Mouse (Mus musculus): ENCODE measurements at regions not wholly inside any gene's neighbourhood (a gene's known extent, or its start where the extent isn't known, plus 50 kb on each side); places are given as distances from the start of the nearest gene placed in this dataset.

DNA sequence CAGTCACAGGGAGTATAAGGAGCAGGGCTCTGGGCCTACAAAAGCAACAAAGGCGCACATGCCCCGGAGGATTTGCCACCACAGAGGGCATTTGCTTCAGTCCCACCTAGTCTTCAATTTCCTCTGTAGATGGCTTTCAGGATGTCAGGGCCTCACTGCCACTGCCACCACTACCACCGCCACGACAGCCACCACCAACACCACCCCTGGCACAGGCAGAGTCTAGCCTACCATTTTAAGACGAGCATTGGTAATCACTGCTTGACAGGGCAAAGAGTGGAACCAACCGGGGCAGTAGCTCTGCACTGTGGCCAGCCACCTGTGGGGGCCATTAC is 132.3 kb upstream of the Zfp703 start:
- DNase-seq (ENCODE audit: low spot score in 2 of 2) = no peak

DNA sequence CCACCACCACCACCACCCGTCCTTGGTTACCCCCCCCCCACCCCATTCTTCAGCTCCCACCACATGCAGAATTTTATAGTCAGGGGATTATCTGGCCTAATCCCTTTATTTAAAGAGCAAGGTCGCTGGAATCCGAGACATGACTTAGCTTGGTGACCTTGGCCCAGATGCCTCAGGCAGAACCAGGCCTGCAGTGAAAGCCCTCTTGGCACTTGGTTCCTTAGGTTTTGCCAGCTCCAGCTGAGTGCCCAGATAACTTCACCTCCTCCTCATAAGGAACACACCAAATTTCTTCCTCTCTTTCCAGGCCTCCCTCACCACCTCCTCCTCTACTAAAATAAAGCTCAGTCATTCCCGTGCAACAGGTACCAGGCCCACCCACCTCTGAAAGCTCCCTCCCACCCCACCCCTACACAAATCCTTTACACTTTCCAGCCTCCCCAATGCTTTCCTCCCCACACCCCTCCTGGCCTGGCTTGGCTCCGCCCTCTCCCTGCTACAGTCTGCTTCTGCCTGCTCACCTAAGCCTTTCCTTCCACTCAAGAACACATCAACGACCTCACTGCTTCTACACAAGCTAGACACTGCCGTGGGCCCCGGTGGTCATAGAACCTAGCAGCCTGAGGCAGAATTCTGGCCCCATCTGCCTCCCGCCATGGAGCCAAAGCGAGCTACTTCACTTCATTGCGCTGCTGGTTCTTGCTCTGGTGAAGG is 131.5 kb upstream of the Zfp703 start:
- DNase-seq (ENCODE audit: low spot score in 2 of 2) = no peak

DNA sequence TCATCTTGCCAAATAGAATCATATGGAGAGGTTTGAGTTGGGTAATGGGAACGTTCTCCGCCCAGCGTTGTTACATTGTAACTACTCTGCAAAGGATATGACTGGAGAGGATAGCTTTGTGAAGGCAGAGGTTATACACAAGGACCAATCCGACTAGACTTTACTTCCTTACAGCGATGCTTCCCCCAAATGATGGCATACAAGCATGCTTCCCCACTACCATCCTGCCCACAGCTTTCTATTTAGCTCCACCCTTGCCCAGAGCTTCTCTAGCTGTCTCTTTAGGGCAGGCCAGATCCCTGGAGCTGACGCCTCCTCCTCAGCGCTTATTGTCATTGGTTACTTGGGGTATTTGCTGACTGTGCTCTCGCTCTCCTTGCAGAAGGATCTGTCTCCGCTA is 130.1 kb upstream of the Zfp703 start:
- DNase-seq (ENCODE audit: low spot score in 2 of 2) = no peak

DNA sequence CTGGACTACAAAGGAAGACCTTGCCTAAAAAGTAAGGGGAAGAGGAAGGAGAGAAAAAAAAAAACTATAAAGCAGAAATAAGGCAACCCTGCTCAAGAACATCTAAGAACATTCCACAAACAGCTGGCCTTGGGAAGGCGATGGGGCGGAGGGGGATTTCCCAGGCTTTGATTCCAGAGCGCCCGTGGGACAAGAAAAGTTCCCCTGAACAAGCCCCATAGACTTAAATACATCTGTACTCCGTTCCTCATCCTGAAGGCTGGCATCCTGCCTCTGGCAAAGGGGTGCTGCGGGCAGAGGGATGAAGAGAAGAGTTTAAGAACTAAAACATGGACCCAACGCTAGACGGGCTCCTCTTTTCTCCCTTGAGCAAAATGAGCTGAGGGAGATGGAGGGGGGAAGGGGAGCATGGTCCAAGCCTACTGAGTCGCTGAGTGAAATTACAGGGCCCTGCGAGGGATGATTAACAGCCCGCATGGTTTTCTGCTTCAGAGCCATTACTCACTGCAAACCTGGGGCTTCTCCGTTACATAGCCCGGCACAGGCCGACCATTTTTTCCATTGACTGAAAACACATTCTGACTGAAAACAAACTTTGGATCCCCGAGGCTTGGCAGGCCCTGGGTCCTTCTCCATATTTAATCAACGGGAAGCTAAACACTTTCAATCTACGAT is 128.9 kb upstream of the Zfp703 start:
- DNase-seq (ENCODE audit: low spot score in 2 of 2) = no peak

DNA sequence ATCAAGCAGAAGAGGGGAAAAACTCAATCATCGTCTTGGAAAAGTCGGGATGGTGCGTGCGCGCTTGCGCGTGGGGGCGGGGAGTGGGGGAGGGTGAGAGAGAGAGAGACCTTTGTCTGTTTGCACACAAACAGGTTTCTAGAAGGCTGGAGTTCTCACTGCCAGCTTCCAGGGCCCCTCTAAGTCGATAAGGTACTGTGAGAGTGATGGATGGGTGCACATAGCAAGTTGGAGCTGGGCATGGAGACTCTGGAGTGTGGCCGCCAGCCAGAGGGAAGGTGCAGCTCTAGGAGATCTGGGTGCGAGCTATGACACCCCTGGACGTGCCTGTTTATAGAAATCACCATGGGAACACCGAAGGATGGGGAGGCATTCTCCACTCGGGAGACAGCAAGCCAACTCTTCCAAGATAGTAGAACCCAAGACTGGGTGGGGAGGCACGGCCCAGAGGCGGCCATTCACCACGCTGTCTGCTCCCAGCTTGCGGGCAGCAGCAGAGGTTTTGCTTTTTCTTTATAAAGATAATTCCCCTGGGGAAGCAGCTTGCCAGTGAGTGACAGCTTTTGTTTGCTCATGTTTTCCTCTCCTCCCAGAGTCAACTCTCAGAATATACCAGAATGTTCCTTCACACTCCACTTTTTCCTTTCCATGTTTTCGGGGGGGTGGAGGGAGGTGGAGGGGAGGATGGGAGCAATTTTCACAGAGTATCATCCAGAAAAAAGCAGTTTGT is 128.0 kb upstream of the Zfp703 start:
- DNase-seq (ENCODE audit: low spot score in 2 of 2) = no peak

DNA sequence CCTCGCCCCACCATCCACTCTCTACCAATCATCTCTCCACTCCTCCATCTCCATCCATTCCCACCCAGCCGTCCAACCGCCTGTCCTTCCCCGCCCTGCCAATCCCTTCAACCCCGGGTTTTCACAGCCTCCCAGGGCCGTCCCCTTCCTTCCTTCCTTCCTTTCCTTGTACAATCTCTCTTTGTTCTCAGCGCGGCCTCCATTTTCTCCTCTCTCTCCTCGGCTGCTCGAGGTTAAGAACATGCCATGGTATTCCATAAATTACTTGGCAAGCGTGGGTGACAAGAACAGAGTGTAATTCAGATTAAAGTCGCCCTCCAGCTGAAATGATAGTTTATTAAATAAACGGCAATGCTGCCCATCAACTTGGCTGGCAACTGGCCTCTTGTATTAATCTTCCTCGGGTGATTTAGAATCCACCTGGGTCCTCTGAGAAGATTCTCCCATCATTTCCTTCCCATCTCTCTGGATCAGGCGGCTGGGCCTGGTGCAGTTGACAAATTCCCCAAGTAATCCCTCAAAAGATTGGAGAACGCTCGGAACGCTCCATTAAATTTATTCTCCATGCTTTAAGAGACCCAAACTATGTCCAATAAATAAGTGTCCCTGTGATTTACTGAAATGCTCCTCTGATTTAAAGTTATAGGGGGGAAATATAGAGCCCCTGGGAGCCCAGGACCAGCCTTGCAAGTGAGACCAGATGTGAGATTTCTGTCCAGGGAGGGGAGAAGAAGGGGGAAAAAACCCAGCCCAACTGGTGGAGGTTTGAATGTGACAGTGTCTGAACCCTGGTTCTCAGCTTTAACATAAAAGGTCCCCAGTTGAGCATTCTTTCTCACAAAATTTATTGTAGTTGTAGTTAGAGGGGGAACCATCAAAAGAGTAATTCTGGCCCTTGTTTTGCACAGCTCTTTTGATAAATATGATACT is 125.0 kb upstream of the Zfp703 start:
- DNase-seq (ENCODE audit: low spot score in 2 of 2) = no peak

DNA sequence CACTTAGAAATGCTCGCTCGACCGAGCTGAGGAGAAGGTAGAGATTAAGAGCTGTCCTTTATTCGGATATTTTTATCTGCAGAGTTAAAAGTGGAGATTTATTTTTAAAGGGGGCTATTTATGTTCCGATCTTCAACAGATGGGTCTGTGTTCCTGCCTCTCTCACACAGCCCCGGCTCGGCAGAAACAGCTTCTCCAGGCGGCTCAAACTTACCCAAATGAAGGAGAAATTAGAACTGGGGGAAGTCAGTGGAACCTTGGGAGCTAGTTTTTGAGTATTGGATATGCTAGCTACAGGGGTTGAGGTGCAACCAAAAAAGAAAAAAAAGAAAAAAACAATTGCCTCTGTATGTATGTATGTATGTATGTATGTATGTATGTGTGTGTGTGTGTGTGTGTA is 124.2 kb upstream of the Zfp703 start:
- DNase-seq (ENCODE audit: low spot score in 2 of 2) = no peak

DNA sequence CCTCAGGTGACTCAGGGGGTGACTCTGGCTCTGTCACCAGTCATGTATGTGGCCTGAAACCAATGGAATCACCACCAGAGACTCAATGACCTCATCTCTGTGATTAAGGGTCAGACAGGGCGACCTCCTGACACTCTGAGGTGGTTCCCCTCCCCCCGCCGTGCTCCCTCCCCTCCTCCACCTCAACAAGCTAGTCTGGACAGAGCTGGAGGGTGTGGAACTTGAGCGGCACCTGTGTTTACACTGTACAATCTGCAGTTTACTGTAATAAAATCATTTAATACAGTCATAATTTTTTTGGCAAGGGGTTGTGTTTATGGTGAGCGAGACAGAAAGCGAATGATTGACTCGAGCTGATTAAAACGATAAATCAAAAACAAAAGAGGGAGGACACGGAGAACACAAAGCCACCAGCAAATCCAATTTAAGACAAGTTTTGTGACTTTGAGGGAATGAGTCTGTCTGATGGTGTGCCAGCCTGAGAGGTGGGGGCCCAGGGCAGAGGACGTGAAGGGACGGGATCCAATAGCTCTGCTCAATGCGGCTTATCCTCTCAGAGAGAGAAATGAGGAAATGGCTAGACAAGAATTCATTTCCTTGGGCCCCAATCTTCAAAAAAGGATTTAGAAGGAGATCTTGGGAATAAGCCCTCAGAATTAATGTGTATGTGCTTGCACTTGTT is 122.4 kb upstream of the Zfp703 start:
- DNase-seq (ENCODE audit: low spot score in 2 of 2) = no peak

DNA sequence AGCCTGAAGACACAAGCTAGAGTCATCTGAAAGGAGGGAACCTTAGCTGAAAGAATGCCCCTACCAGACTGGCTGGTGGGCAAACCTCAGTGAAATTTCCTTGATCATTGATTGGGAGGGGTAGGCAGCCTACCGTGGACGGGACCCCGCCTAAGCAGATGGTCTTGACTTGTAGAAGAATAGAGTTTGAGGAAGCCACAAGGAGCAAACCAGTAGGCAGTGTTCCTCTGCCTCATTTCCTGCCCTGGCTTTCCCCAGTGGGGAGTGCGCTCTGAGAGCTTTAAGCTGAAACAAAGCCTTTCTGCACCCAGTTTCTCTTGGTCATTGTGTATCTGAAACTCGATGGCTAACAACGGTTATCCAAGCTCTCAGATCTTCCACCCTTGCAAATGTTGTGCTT is 121.9 kb upstream of the Zfp703 start:
- DNase-seq (ENCODE audit: low spot score in 2 of 2) = no peak

DNA sequence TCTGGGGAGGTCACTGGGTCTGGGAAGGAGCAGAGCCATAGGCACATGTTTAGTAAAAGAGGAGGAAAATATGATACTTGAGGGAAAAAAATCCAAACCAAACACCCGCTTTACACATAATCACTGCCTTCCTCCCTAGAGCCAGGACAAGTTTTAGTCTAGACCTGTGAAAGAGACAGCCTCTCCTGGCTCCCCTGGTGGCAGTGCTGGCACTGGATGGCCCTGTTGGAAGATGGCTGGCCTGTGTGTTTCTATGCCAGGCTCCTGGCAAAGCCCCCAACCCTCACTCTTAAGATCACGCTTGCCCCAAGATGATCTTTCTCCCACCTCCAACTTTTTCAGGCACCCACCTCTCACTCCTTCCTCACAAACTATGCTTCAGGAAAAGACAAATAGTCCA is 112.6 kb upstream of the Zfp703 start:
- no peak for DNase-seq (ENCODE audit: low spot score in 2 of 2)

DNA sequence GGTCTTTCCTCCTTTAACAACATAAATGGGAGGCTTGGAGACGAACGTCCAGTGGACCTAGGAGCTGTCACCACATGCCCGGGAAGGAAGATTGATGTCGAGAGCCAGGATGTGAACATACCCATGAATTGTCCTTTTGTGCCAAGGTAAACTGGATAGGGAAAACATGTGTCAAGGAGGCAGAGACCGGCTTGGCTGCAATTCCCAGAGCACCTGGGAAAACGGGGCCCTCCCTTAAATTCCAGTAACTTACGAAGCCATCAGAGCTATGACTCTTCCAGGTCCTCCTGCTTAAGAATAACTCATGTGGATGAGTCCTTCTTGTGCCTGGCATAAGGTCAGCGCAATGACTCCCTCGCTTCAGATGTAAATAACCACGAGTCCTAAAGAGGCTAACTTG is 112.2 kb upstream of the Zfp703 start:
- no peak for DNase-seq (ENCODE audit: low spot score in 2 of 2)

DNA sequence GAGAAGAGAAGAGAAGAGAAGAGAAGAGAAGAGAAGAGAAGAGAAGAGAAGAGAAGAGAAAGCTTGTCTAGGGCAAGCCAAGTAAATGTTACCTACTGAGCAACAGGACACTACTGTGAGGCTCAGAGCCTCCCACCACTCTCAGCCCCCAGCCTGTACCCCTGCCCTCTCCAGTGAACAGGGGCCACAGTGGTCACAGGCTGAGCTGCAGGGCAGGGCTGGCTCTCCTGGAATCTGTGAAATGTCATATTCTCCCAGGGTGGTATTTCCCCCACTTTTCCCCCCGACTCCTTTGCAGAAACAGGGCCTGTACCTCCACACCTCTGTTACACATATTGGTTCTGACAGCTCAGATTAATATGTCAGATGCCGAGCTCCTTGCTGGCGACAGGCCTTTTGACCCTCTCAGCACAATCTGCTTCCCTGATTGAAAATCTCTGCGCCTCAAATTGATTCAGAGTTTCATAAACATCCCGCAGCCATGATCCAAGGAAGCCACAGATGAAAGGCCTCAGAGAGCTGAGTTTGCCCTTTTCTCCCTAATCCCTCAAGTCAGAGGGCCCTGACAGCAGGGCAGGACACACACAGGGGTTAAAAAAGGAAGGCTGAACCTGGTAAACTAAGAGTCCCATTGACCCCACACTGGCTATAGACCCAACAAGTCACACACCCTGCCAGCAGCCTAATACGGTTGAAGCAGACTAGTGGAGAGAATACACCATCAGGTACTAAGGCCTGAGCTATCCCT is 108.8 kb upstream of the Zfp703 start:
- DNase-seq (ENCODE audit: low spot score in 2 of 2) = no peak

DNA sequence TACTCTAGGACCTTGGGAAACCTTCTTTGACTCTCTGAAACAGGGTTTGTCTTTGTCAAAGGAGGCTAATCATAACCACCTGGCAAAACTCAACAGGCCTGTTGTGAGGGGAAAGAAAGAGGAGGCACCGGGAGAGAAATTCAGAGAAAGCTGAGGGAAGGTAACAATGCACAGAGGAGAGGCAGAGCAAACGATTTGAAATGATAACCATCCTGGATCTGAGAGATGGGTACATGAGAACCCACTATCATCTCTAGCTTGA is 108.3 kb upstream of the Zfp703 start:
- no peak for DNase-seq (ENCODE audit: low spot score in 2 of 2)

DNA sequence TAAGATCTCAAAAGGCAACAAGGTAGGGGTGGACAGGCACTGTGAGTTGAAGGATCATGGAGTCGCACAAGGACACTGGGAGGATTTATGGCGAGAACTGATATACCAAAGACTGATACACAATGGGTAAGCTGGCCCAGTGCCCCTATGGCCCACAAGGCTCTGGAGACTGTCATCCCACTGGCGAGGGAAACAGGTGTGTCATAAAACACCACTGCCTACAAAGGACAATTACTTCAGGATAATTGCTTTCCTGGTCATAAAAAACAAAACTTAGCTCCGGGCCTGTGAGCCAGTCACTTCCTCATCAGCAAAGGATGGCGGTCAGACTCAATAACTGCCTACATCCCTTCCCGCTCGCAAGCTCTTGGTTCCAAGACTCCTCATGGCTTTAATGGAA is 105.3 kb upstream of the Zfp703 start:
- no peak for DNase-seq (ENCODE audit: low spot score in 2 of 2)

DNA sequence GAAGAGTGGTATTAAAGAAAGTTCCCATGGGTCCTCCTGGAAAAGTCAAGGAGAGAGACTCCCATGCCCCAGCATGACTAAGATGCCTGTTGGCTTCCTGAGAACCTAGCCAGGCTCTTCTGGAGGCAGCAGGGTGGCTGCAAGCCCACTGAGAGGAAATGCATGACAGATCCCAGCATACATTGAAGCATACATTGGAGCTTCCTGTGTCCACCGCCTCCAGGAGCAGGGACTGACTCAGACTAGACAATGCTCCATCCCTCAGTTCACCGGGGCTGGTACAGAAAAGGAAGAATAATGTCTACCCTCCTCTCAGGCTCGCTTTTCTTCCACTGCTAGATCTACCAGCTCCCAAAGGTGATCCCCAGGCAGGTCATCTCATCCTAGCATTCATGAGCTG is 104.7 kb upstream of the Zfp703 start:
- DNase-seq (ENCODE audit: low spot score in 2 of 2) = no peak

DNA sequence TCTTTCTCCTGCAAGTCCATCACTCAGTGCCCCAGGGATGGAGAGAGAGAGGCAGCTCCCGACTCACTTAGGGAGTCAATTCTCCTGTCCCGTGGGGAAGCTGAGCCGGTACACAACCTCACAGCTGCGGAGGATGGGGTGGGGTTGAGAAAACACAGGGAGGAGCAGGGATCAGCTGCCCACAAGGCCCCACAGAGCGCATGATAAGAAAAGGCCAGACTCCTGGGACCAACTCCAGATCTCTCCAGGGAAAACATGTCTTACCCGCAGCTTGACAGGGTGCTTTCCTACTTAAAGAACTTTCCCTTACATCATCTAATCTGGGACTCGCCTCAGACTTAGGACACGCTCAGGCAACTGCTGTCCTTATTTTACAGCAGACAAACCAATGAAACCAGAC is 104.3 kb upstream of the Zfp703 start:
- DNase-seq (ENCODE audit: low spot score in 2 of 2) = no peak

DNA sequence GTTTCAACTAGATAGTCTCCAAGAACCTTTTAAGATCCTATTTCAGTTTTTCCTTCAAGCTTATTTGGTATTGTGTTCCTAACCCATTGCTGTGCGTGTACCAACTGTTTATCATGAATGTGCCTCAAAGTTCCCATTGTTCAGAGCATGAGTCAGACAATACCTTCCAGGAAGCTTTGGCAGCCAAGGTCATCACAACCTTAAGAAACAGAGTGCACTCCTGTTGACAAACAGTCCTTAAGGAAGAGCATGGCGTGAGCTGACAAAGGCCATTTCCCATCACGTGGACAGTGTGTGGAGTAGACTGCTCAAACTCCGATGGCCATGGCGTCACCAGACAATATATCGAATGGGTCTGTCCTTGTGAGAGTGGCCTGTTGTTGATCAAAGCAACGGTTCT is 96.9 kb upstream of the Zfp703 start:
- no peak for DNase-seq (ENCODE audit: low spot score in 2 of 2)

DNA sequence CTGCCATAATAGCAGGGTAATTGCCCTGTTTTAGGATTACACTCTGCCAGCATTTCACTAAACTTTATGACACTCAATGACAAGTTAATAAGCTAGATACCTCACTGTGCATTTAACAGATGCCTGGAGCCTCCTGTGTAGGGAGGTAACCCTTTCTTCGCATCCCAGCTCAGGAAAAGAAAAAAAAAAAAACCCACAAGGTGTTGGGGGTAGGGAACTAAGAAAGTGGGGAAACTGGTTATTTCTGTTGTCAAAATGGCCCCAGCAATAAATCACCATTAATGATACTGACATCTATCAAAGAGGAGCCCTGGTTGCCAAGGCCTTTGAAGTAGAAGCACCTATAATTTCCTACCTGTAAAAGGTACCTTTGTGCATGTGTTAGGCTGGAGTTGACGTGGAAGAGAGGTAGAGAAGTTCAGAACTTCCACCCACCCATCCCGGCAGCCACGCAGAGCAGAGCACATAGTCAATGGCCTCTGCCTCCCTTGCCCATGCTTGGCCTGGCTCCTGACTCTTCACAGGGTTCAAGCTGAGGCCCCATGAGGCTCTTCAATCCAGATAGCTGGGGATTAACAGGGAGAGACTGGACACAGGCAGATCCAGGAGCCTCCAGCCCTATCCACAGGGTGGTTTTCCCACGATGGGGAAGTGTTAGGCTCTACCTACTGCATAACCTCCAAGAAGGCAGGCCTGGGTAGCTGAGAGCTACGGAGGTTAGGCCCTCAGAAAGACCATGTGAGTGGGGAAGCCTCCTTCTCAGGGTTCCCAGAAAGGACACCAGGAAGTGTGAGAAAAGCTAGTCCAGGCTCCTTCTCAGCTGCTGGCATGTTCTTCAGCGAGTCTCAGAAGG is 95.6 kb upstream of the Zfp703 start:
- DNase-seq (ENCODE audit: low spot score in 2 of 2) = no peak

DNA sequence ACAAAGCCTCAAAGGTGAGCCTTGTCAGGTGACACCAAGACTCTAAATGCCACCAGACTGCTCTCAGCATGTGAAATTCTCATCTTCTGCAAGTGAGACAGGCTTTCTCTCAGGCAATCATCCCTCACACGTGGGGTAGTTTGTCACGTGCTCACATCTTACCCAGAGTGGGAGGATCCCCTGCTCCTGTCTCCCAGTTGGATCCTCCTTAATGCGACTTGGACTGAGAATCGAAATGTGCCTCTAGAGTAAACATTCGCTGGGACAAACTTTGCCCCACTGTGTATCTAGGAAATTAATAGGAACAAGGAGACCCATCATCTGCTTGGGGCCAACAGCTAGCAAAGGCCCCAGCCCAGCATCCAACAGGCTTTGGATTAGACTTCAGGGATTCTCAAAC is 94.5 kb upstream of the Zfp703 start:
- no peak for DNase-seq (ENCODE audit: low spot score in 2 of 2)

DNA sequence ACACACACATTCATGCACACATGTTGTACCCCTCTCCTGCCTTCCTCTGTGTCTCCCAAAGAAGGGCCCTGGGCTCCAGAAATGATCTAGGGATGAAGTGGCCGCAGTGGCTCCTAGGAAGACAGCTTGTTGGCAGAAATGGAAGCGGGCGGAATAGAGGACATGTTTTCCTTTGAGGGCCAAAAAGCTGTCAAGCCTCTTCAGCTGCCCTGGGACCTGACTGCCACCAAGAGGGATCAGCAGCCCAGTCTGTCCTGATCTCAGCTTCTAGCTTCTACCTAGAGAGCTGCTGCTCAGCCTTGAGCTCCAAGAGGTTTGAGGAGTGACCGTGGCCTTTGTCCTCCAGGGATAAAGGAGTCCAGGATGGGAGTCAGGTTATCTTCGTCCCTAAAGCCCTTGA is 93.8 kb upstream of the Zfp703 start:
- no peak for DNase-seq (ENCODE audit: low spot score in 2 of 2)

All from spleen, postnatal 10 days (tissue).